Mouse (Mus musculus): ENCODE measurements around the gene AI464131.
"Not testable (repeated sequence)": the region's sequence is repeated elsewhere in the genome, so short reads cannot be mapped to it uniquely, and the experiment has no call there.

AI464131 gene

GRCm38 (mm10) chr4:41470051-41470683, 32.7 kb downstream of the AI464131 start:
- peak; percentile 67 for DNase-seq (ENCODE audit: low read depth, low spot score)

GRCm38 (mm10) chr4:41469199-41469598, 33.7 kb downstream of the AI464131 start:
- DNase-seq (ENCODE audit: low read depth, low spot score), result no peak

GRCm38 (mm10) chr4:41468396-41469080, 34.3 kb downstream of the AI464131 start:
- DNase-seq (ENCODE audit: low read depth, low spot score), result peak; percentile 30

- DNase-seq (ENCODE audit: low read depth, low spot score), result no peak
These were observed 37.6 kb downstream of the AI464131 start for GRCm38 (mm10) chr4:41465287-41465665.

GRCm38 (mm10) chr4:41464345-41465286, 38.3 kb downstream of the AI464131 start, which contains the start of the genes Kif24 and Nudt2:
Gene Kif24 (minus strand): TSS chr4:41464887.
Gene Nudt2 (plus strand): TSS chr4:41465151.
- peak; percentile 98 for DNase-seq (ENCODE audit: low read depth, low spot score)

GRCm38 (mm10) chr4:41463051-41463738, 39.7 kb downstream of the AI464131 start:
- not testable (repeated sequence) for DNase-seq (ENCODE audit: low read depth, low spot score)

GRCm38 (mm10) chr4:41460690-41461089, 42.2 kb downstream of the AI464131 start:
- no peak for DNase-seq (ENCODE audit: low read depth, low spot score)

- no peak for DNase-seq (ENCODE audit: low read depth, low spot score)
These were observed 55.3 kb downstream of the AI464131 start for GRCm38 (mm10) chr4:41447595-41447994.

All from brain, embryonic 18.5 days (tissue).